Mouse (Mus musculus) lung, adult 2 months (tissue): ENCODE results near the gene Onecut1. TPM values are rescaled to one million over a fixed set of nuclear protein-coding genes. Genes with fewer than 3 reads are reported as not detected.
A peak's percentile ranks its signal among the peaks of the same experiment; 100 is the strongest.

Source experiments
- DNase-seq: peaks from one replicate; pipeline ENCODE4 v3.0.0; 2022
- H3K4me1 ChIP-seq: fragments of 200-500 bp; 2 replicates; pipeline ENCODE4 v1.6.1; 2011; ENCODE audit warnings: low read length; ENCODE audit not compliant: control insufficient read depth, insufficient read depth
- H3K4me3 ChIP-seq: fragments of 200-500 bp; replicated peaks from 2 replicates; pipeline ENCODE3; 2011; ENCODE audit warnings: low read depth, mild to moderate bottlenecking, control low read depth, low read length; ENCODE audit errors: extremely low read depth
- CTCF ChIP-seq: fragments of 200-500 bp; IDR thresholded peaks from 2 replicates; pipeline ENCODE4 v1.5.1; 2011; ENCODE audit warnings: mild to moderate bottlenecking, low read length, control low read depth; ENCODE audit not compliant: insufficient read depth
- POLR2A ChIP-seq: fragments of 200-500 bp; IDR thresholded peaks from 2 replicates; pipeline ENCODE4 v1.6.1; 2011; ENCODE audit warnings: low read depth, mild to moderate bottlenecking, control low read depth, low read length, borderline replicate concordance; ENCODE audit errors: extremely low read depth
- WGBS: fragments of 180-500 bp; shearing (Covaris S2); methylation state at CpG from one replicate; pipeline ENCODE4 v1.1.7; 2018; 5-methylcytosine and 5-hydroxymethylcytosine counted together
- polyA plus RNA-seq: library from polyadenylated mRNA; depleted of rRNA; stranded (reverse); fragments of >200 nt; gene quantifications from 2 replicates; pipeline ENCODE4 v1.2.3, GENCODE M21; 2012

The Onecut1 gene
- polyA plus RNA-seq, 1 experiment, result not detected

GRCm38 (mm10) chr9:74857508-74857840 is 4.2 kb upstream of the Onecut1 start:
- TF ChIP-seq POLR2A, result no peak
- H3K4me3 ChIP-seq, result no peak overlapping the region
- peaks cover 6% of the 10 kb centered on the region for H3K4me1 ChIP-seq
- 4% methylated on average over 7 of the region's 7 CpGs for WGBS
- no peak for DNase-seq

- TF ChIP-seq CTCF (no peak), POLR2A (no peak)
- WGBS, result 7% methylated on average over 5 of the region's 5 CpGs
- peaks cover 12% of the 10 kb centered on the region for H3K4me1 ChIP-seq
- no peak for DNase-seq
- H3K4me3 ChIP-seq, result no peak overlapping the region
Measured at GRCm38 (mm10) chr9:74858111-74858510, 3.6 kb upstream of the Onecut1 start.

GRCm38 (mm10) chr9:74860461-74860860 is 1.3 kb upstream of the Onecut1 start:
- WGBS, result 12% methylated on average over 18 of the region's 18 CpGs
- Histone ChIP-seq H3K4me1 (peaks cover 14% of the 10 kb centered on the region), H3K4me3 (no peak overlapping the region)
- no peak for DNase-seq
- TF ChIP-seq CTCF, result no peak
- TF ChIP-seq POLR2A, result no peak

DNA sequence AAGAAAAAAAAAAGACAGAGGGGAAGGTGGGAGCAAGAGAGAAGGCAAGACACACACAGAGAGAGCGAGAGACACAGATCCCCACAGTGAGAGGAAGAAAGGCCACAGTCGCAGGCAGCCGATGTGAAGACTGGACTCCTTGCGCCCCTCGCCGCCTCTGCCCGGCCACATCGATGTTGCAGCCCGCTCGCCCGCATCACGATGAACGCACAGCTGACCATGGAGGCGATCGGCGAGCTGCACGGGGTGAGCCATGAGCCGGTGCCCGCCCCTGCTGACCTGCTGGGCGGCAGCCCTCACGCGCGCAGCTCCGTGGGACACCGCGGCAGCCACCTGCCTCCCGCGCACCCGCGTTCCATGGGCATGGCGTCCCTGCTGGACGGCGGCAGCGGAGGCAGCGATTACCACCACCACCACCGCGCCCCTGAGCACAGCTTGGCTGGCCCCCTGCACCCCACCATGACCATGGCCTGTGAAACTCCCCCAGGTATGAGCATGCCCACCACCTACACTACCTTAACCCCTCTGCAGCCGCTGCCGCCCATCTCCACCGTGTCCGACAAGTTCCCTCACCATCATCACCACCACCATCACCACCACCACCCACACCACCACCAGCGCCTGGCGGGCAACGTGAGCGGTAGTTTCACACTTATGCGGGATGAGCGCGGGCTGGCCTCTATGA is 517 bp downstream of the Onecut1 start:
- DNase-seq, result no peak
- WGBS, result 3% methylated on average over 48 of the region's 48 CpGs
- H3K4me1 ChIP-seq, result peaks cover 14% of the 10 kb centered on the region
- H3K4me3 ChIP-seq, result peak overlapping the region; percentile 42
- TF ChIP-seq CTCF, result no peak
- TF ChIP-seq POLR2A, result no peak

GRCm38 (mm10) chr9:74862783-74863654 is 1.3 kb downstream of the Onecut1 start:
- no peak for DNase-seq
- TF ChIP-seq POLR2A (no peak), CTCF (no peak)
- no peak overlapping the region for H3K4me3 ChIP-seq
- peaks cover 14% of the 10 kb centered on the region for H3K4me1 ChIP-seq
- WGBS, result 3% methylated on average over 56 of the region's 56 CpGs

DNA sequence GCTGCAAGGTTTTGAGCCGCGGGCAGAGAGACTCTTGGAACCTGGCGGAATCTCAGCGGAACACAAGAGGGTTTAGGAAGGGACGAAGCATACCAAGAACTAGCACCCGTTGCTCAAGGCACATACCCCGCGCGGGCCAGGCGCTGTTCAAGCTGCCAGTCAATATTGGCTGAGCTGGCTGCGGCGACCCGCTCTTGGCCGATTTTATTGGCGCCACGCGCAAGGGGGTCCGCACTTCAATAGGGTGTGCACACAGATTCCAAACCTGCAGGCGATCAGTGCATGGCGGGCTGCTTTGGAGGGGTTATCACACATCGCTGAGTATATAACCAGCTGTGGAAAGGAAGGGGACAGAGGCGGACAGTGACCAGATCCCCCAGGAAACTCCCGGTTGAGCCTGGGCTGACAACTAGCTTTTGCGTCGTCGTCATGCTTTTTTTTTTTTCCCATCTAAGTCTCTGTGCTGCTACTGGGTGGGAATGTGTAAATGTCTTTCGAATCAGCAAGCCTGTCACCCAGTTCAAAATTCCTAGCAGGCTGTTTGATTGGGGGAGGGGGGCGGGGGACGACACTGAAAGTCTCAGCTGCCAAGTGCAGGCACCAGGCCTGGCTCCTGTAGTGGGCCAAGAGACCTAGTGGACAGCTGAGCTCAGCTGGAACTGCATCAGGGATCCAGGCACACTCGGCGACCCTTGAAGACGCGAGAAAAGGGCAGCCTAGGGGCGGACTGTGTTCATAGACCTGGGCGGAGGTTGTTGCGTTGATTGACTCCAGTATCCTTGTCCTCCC is 2.1 kb downstream of the Onecut1 start:
- 3% methylated on average over 36 of the region's 36 CpGs for WGBS
- DNase-seq, result no peak
- Histone ChIP-seq H3K4me1 (peaks cover 14% of the 10 kb centered on the region), H3K4me3 (no peak overlapping the region)
- no peak for TF ChIP-seq CTCF
- no peak for TF ChIP-seq POLR2A

DNA sequence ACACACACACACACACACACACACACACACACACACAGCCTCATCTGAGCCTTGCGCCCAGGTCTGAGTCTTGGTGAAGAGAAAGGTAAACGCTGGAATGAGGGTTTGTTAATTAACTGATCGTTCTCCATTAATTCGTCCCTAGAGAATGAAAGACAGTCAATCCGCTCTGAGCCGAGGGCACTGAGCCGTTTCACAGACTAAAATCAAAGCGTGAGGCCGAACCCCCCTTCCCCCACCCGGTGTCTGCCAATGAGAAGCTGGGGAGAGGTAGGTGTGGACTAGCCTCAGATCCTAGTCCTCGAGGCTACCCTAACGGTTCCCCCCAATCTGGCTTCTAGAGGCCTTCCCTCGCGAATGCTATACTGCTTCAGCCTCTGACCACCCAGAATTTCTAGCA is 2.8 kb downstream of the Onecut1 start:
- TF ChIP-seq CTCF, result no peak
- no peak for TF ChIP-seq POLR2A
- WGBS, result 8% methylated on average over 14 of the region's 14 CpGs
- no peak overlapping the region for H3K4me3 ChIP-seq
- DNase-seq, result no peak
- peaks cover 14% of the 10 kb centered on the region for H3K4me1 ChIP-seq

- no peak for TF ChIP-seq POLR2A
- Histone ChIP-seq H3K4me1 (peaks cover 14% of the 10 kb centered on the region), H3K4me3 (no peak overlapping the region)
- no peak for DNase-seq
- WGBS, result 9% methylated on average over 27 of the region's 27 CpGs
Measured at GRCm38 (mm10) chr9:74866596-74867313, 5.0 kb downstream of the Onecut1 start.

DNA sequence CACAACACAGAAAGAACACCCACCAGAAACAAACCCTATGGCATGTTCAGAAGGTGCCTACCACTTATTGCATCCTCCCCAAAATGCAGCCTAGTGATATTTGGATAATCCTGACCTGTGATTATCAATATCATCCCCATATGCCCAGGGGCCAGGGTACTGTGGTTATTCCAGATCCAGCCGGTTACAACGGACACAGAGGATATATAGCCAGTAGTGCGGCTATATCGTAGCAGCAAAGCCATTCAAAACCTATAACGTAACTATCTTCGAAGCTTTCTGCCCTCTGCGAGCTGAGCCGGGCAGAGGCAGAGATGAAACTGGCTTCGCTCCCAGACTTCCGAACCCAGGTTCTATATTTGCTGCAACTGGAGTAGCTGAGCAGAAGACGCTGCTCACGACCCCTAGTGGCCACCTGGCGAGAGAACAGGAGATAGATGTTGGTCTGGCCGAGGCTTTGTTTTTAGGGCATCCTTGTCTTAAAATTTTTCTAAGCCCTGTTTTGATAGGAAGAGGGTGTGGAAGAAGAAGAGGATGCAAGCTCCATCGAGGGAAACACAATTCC is 6.0 kb downstream of the Onecut1 start:
- H3K4me3 ChIP-seq, result no peak overlapping the region
- peaks cover 6% of the 10 kb centered on the region; the same call in 1 of the 2 replicates for H3K4me1 ChIP-seq
- no peak for TF ChIP-seq POLR2A
- TF ChIP-seq CTCF, result peak; percentile 71
- WGBS, result 4% methylated on average over 15 of the region's 15 CpGs
- peak; percentile 26 for DNase-seq
